Mouse (Mus musculus): ENCODE results near the gene Cox4i1. TPM values are rescaled to one million over a fixed set of nuclear protein-coding genes. Genes with fewer than 3 reads are reported as not detected.

Cox4i1 gene
- polyA plus RNA-seq (2012; rRNA removed) = 1,286 and 1,306 TPM in 2 replicates

GRCm38 (mm10) chr8:120667561-120668373 lies at the start of gene Cox4i1, which contains the start of gene Gm27021:
TSS of gene Cox4i1 (plus strand) at chr8:120668222.
TSS of gene Gm27021 (minus strand) at chr8:120668079.

DNA sequence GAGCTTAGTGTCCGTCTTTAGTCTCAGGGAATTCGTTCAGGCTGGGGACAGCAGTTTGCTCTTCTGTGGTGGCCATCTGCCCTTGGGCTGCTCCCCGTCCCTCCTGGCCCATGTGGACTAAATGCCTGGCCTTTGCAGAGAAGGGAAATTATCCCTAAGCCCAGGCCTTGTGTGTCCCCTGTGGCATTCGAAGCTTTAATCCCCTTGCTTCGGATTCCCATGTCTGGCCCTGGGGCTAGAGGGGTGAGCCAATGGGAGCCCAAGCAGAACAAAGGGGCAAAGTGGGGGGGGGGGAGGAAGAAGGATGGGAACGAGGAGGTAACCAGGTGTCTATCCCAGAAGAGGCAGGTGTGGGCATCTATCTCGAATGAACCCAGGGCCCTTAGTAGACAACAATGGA lies 20.5 kb upstream of the Cox4i1 start, which contains the start of gene 1190005I06Rik:
Gene 1190005I06Rik, minus strand, starts transcription at position 101 of the 400 bp plus-strand sequence.

DNA sequence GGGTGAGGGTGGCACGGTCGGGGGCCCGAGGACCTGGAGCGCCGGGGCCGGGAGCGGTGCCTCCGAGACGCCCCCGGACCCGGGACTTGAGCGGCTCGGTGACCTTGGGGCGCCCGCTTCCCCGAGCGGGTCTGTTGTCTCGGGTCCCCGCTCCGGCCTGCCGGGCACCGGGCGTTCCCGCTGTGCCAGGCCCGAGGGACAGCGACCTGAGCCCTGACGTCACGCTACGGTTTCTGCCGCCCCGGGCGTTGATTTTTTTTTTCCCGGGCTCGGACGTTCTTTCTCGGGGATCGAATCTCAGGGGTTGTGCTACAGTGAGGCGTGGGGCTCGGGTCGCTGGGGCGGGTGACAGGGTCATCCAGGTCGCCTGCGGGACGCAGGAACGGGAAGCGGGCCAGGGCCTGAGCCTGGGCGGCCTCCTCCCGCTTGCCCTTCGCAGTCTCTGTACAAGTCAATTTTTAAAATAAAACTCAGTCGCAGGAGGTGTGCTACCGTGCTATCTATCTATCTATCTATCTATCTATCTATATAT lies 418 bp downstream of the Cox4i1 start, which contains the start of gene Emc8:
Gene Emc8, minus strand, starts transcription at position 200 of the 532 bp plus-strand sequence.

Other genes starting within 250 kb of the Cox4i1 start
- gene Gins2, start 78.9 kb upstream of the Cox4i1 start, polyA plus RNA-seq (2012; rRNA removed) = 28.7 and 30.4 TPM in 2 replicates
- gene 1190005I06Rik, start 20.6 kb upstream of the Cox4i1 start, polyA plus RNA-seq (2012; rRNA removed) = 6.4 and 7.0 TPM in 2 replicates
- gene Gm27021, start 143 bp upstream of the Cox4i1 start, polyA plus RNA-seq (2012; rRNA removed) = 3.0 and 3.8 TPM in 2 replicates
- gene Emc8, start 351 bp downstream of the Cox4i1 start, polyA plus RNA-seq (2012; rRNA removed) = 87.3 and 92.8 TPM in 2 replicates
- gene Irf8, start 68.1 kb downstream of the Cox4i1 start, polyA plus RNA-seq (2012; rRNA removed) = 1.9 and 2.0 TPM in 2 replicates

Measured in central nervous system, embryonic 14 days (tissue).